ENCODE assay signal across 9 mouse cellular contexts in genomic region chr15:84639451-84640136, GRCm38 (mm10). TPM values are rescaled to one million over a fixed set of nuclear protein-coding genes. Genes with fewer than 3 reads are reported as not detected.
DNase-seq lines count a peak whose midpoint lies in the region; ATAC-seq and TF ChIP-seq lines count a peak whose summit lies in the region.
"Had no signal": no experiment of that assay in that cellular context is flagged by ENCODE, and none has a peak within 500 bp of the region (broad histone marks: within the 10 kb centered on the region; RNA-seq: fewer than 3 reads in every experiment).

No protein-coding gene starts in this region.

- TF ChIP-seq CTCF in heart, postnatal 0 days (IDR thresholded peaks at IDR 0.05; ENCODE audit: low read depth): no peak

- H3K9ac ChIP-seq in embryonic facial prominence, embryonic 14.5 days (ENCODE audit: low read depth, low read length): no peak overlapping the region
- H3K9ac ChIP-seq in heart, postnatal 0 days (replicated peaks; ENCODE audit: low read depth, low read length): no peak overlapping the region
- H3K9ac ChIP-seq in limb, embryonic 12.5 days (replicated peaks): no peak overlapping the region
- no peak overlapping the region for H3K9ac ChIP-seq in forebrain, embryonic 13.5 days
- H3K9ac ChIP-seq: neural tube, embryonic 12.5 days had no signal

- H3K4me2 ChIP-seq in embryonic facial prominence, embryonic 14.5 days (ENCODE audit: low read depth, low read length): no peak overlapping the region
- no peak overlapping the region for H3K4me2 ChIP-seq in heart, postnatal 0 days (ENCODE audit: low read depth, low read length)
- no peak overlapping the region for H3K4me2 ChIP-seq in limb, embryonic 12.5 days
- H3K4me2 ChIP-seq in forebrain, embryonic 13.5 days: no peak overlapping the region
- H3K4me2 ChIP-seq: neural tube, embryonic 12.5 days had no signal

- H3K4me3 ChIP-seq in embryonic facial prominence, embryonic 14.5 days (ENCODE audit: low read depth, low read length): no peak overlapping the region
- H3K4me3 ChIP-seq in heart, postnatal 0 days (ENCODE audit: low read depth, low read length): no peak overlapping the region
- no peak overlapping the region for H3K4me3 ChIP-seq in limb, embryonic 12.5 days (replicated peaks)
- H3K4me3 ChIP-seq in forebrain, embryonic 13.5 days: no peak overlapping the region
- H3K4me3 ChIP-seq: neural tube, embryonic 12.5 days had no signal

- DNase-seq in left cerebral cortex, postnatal 25 days (ENCODE audit: low spot score in 2 of 2): peak; percentile 49
- no peak for DNase-seq in left cerebral cortex, adult 18-20 months (ENCODE audit: low spot score in 2 of 2)
- DNase-seq in embryonic facial prominence, embryonic 14.5 days (ENCODE audit: low spot score): peak; percentile 81
- DNase-seq in heart, postnatal 0 days (ENCODE audit: low spot score): peak; percentile 63
- peak; percentile 41 for DNase-seq in ovary, postnatal 36 days (ENCODE audit: low spot score)
- no peak for DNase-seq in T-cell, adult 2 months (ENCODE audit: low spot score)

- peak; percentile 75; the same call in 1 of the 2 replicates for TF ChIP-seq EP300 in heart, postnatal 0 days (IDR thresholded peaks at IDR 0.05; ENCODE audit: low read depth)

- H3K9me3 ChIP-seq in embryonic facial prominence, embryonic 14.5 days (ENCODE audit: control insufficient read depth, low read length): no peaks in the 10 kb centered on the region
- H3K9me3 ChIP-seq in heart, postnatal 0 days (replicated peaks; ENCODE audit: control insufficient read depth, low read length): no peaks in the 10 kb centered on the region
- H3K9me3 ChIP-seq in limb, embryonic 12.5 days: 0 out of 2 replicates have a peak, but pooled peaks cover 3% of the 10 kb centered on the region
- H3K9me3 ChIP-seq in forebrain, embryonic 13.5 days (replicated peaks): no peaks in the 10 kb centered on the region
- H3K9me3 ChIP-seq: neural tube, embryonic 12.5 days had no signal

- H3K36me3 ChIP-seq in embryonic facial prominence, embryonic 14.5 days (ENCODE audit: control insufficient read depth, insufficient read depth, low read length): no peaks in the 10 kb centered on the region
- H3K36me3 ChIP-seq in heart, postnatal 0 days (replicated peaks; ENCODE audit: control insufficient read depth, insufficient read depth, low read length): no peaks in the 10 kb centered on the region
- no peaks in the 10 kb centered on the region for H3K36me3 ChIP-seq in limb, embryonic 12.5 days
- no peaks in the 10 kb centered on the region for H3K36me3 ChIP-seq in forebrain, embryonic 13.5 days (ENCODE audit: poor library complexity, severe bottlenecking)
- H3K36me3 ChIP-seq: neural tube, embryonic 12.5 days had no signal

- intact Hi-C loops in left cerebral cortex, postnatal 25 days (cut with DNase I): no loop called here

- WGBS in embryonic facial prominence, embryonic 14.5 days: 25% methylated on average over 6 of the region's 6 CpGs
- 31% methylated on average over 6 of the region's 6 CpGs for whole genome bisulfite sequencing in heart, postnatal 0 days
- 22% methylated on average over 6 of the region's 6 CpGs for WGBS in limb, embryonic 12.5 days
- 63% methylated on average over 6 of the region's 6 CpGs for WGBS in forebrain, embryonic 13.5 days

- H3K4me1 ChIP-seq in embryonic facial prominence, embryonic 14.5 days (ENCODE audit: control insufficient read depth, insufficient read depth, low read length): peaks cover 10% of the 10 kb centered on the region
- peaks cover 23% of the 10 kb centered on the region for H3K4me1 ChIP-seq in heart, postnatal 0 days (ENCODE audit: control insufficient read depth, insufficient read depth)
- H3K4me1 ChIP-seq in limb, embryonic 12.5 days (replicated peaks): peaks cover 9% of the 10 kb centered on the region
- H3K4me1 ChIP-seq in forebrain, embryonic 13.5 days: no peaks in the 10 kb centered on the region

- peak overlapping the region; percentile 86 for H3K27ac ChIP-seq in embryonic facial prominence, embryonic 14.5 days (replicated peaks; ENCODE audit: low read depth, low read length)
- peak overlapping the region; percentile 80 for H3K27ac ChIP-seq in heart, postnatal 0 days (ENCODE audit: low read depth)
- H3K27ac ChIP-seq in limb, embryonic 12.5 days: peak overlapping the region; percentile 29; the same call in 1 of the 2 replicates
- H3K27ac ChIP-seq in forebrain, embryonic 13.5 days: no peak overlapping the region
- H3K27ac ChIP-seq: neural tube, embryonic 12.5 days had no signal

- peak; percentile 53; the same call in 1 of the 2 replicates for ATAC-seq in embryonic facial prominence, embryonic 14.5 days (ENCODE audit: low read depth)
- ATAC-seq in heart, postnatal 0 days (ENCODE audit: insufficient read depth, low read depth): peak; percentile 62
- ATAC-seq in limb, embryonic 12.5 days (ENCODE audit: insufficient number of reproducible peaks, insufficient read depth, low FRiP score, low TSS enrichment, low read depth): no peak
- no peak for ATAC-seq in forebrain, embryonic 13.5 days

- H3K27me3 ChIP-seq in embryonic facial prominence, embryonic 14.5 days (replicated peaks; ENCODE audit: control insufficient read depth, insufficient read depth, low read length): no peaks in the 10 kb centered on the region
- peaks cover 2% of the 10 kb centered on the region; the same call in 1 of the 2 replicates for H3K27me3 ChIP-seq in heart, postnatal 0 days (ENCODE audit: control insufficient read depth, insufficient read depth, low read length)
- peaks cover 6% of the 10 kb centered on the region; the same call in 1 of the 2 replicates for H3K27me3 ChIP-seq in limb, embryonic 12.5 days
- H3K27me3 ChIP-seq in forebrain, embryonic 13.5 days: no peaks in the 10 kb centered on the region
- H3K27me3 ChIP-seq: neural tube, embryonic 12.5 days had no signal

RNA-seq across cellular contexts. Expression of gene Prr5, which starts 29.8 kb away (rescaled TPM):
- total RNA-seq in left cerebral cortex, postnatal 25 days (2021): 10 to 100 TPM; 11.6 to 13.2 TPM
- 10 to 100 TPM in 1 of 2 experiments, 1 to 10 TPM in 1; 9.2 to 10.8 TPM for total RNA-seq in left cerebral cortex, adult 18-20 months (2021)
- polyA plus RNA-seq in embryonic facial prominence, embryonic 14.5 days (2014; fragmentation: Nextera tagmentation; extraction: Ambion mirVana): 26.4 and 31.8 TPM in 2 replicates
- total RNA-seq in heart, postnatal 0 days (2014; rRNA removed; ENCODE audit: low replicate concordance): 7.3 and 14.8 TPM in 2 replicates
- polyA plus RNA-seq in heart, postnatal 0 days (2015; fragmentation: Nextera tagmentation; extraction: Ambion mirVana): 5.6 and 6.5 TPM in 2 replicates
- 16.7 and 20.7 TPM in 2 replicates for polyA plus RNA-seq in limb, embryonic 12.5 days (2016; fragmentation: Nextera tagmentation; extraction: Ambion mirVana)
- 7.0 and 8.0 TPM in 2 replicates for polyA plus RNA-seq in forebrain, embryonic 13.5 days (2015; fragmentation: Nextera tagmentation; extraction: Ambion mirVana)

Comparison
In these comparisons a context has a peak if more than half of its experiments do, and no peak if none do; other contexts are left out.
1. DNase-seq: peak in left cerebral cortex, postnatal 25 days (2 of 2), embryonic facial prominence, embryonic 14.5 days (single experiment), heart, postnatal 0 days (single experiment) and ovary, postnatal 36 days (single experiment); none in left cerebral cortex, adult 18-20 months (0 of 2) and T-cell, adult 2 months (single experiment).
2. ATAC-seq: peak in embryonic facial prominence, embryonic 14.5 days (single experiment) and heart, postnatal 0 days (single experiment); none in limb, embryonic 12.5 days (single experiment) and forebrain, embryonic 13.5 days (single experiment).